Mouse (Mus musculus) embryonic facial prominence, embryonic 12.5 days (tissue): ENCODE data around the gene Gm13697. TPM values are rescaled to one million over a fixed set of nuclear protein-coding genes. Genes with fewer than 3 reads are reported as not detected.

Experiments
- polyA plus RNA-seq: library from polyadenylated mRNA; unstranded; fragments of >200 nt; fragmentation: Nextera tagmentation; extraction: Ambion mirVana; gene quantifications from 2 replicates; pipeline ENCODE4 v1.2.1, GENCODE M21; 2016

Gene Gm13697
- polyA plus RNA-seq, 1 experiment from 2014 or later: not detected

Other genes with a start within 250 kb of the Gm13697 start
- 22.7 and 24.8 TPM in 2 replicates for gene Fam171b, start 172.1 kb upstream of the Gm13697 start, polyA plus RNA-seq
- gene Zswim2, start 43.5 kb upstream of the Gm13697 start, polyA plus RNA-seq: 0.18 TPM in 1 of 2 replicates, not detected in the other
- not detected in 2 replicates for gene Gm13698, start 29.1 kb upstream of the Gm13697 start, polyA plus RNA-seq
- not detected in 2 replicates for gene Gm13693, start 23.2 kb upstream of the Gm13697 start, polyA plus RNA-seq
- gene Gm13695, start 17.4 kb upstream of the Gm13697 start, polyA plus RNA-seq: not detected in 2 replicates
- gene Gm13696, start 11.6 kb upstream of the Gm13697 start, polyA plus RNA-seq: not detected in 2 replicates
- gene Gm13694, start 5.8 kb upstream of the Gm13697 start, polyA plus RNA-seq: not detected in 2 replicates
- gene Gm13691, start 5.8 kb downstream of the Gm13697 start, polyA plus RNA-seq: not detected in 2 replicates